ENCODE assay signal across 14 mouse cellular contexts in genomic region chr13:97252469-97252868, GRCm38 (mm10). TPM values are rescaled to one million over a fixed set of nuclear protein-coding genes. Genes with fewer than 3 reads are reported as not detected.
A peak's percentile ranks its signal among the peaks of the same experiment; 100 is the strongest.
DNase-seq lines count a peak whose midpoint lies in the region; ATAC-seq and TF ChIP-seq lines count a peak whose summit lies in the region.
"Had no signal": no experiment of that assay in that cellular context is flagged by ENCODE, and none has a peak within 500 bp of the region (broad histone marks: within the 10 kb centered on the region; RNA-seq: fewer than 3 reads in every experiment).

No protein-coding gene starts in this region.

- H3K9me3 ChIP-seq in liver, postnatal 0 days (ENCODE audit: low read length): no peaks in the 10 kb centered on the region
- no peaks in the 10 kb centered on the region for H3K9me3 ChIP-seq in forebrain, embryonic 15.5 days
- H3K9me3 ChIP-seq in midbrain, embryonic 11.5 days (ENCODE audit: control insufficient read depth, low read length): no peaks in the 10 kb centered on the region
- H3K9me3 ChIP-seq: embryonic facial prominence, embryonic 15.5 days; heart, embryonic 15.5 days had no signal

- no peak for ATAC-seq in liver, postnatal 0 days
- ATAC-seq in forebrain, embryonic 15.5 days (replicated peaks): peak; percentile 51
- peak; percentile 77 for ATAC-seq in midbrain, embryonic 11.5 days (ENCODE audit: low FRiP score)

- no peak for DNase-seq in liver, postnatal 0 days
- no peak for DNase-seq in liver
- DNase-seq in midbrain, embryonic 11.5 days (ENCODE audit: low spot score, missing footprints): peak; percentile 97
- peak; percentile 47 for DNase-seq in retina, embryonic 14.5 days (ENCODE audit: low spot score)
- DNase-seq in heart, adult 18-20 months: no peak
- no peak for DNase-seq in adrenal gland, postnatal 4 days (ENCODE audit: low spot score in 2 of 2)
- no peak for DNase-seq in left cerebral cortex, postnatal 25 days (ENCODE audit: low spot score in 2 of 2)
- DNase-seq: cerebellum, adult 11-12 months; kidney, adult 9 months had no signal

- no peak for TF ChIP-seq EP300 in liver, postnatal 0 days (IDR thresholded peaks at IDR 0.05; ENCODE audit: low read depth)

- H3K27me3 ChIP-seq in liver, postnatal 0 days (ENCODE audit: insufficient read depth, low read length): no peaks in the 10 kb centered on the region
- H3K27me3 ChIP-seq in forebrain, embryonic 15.5 days: no peaks in the 10 kb centered on the region
- H3K27me3 ChIP-seq in midbrain, embryonic 11.5 days (ENCODE audit: control insufficient read depth, insufficient read depth, low read length): no peaks in the 10 kb centered on the region
- H3K27me3 ChIP-seq: embryonic facial prominence, embryonic 15.5 days; heart, embryonic 15.5 days had no signal

- no peak overlapping the region for H3K4me2 ChIP-seq in liver, postnatal 0 days (ENCODE audit: low read depth, low read length)
- no peak overlapping the region for H3K4me2 ChIP-seq in forebrain, embryonic 15.5 days (replicated peaks)
- H3K4me2 ChIP-seq in midbrain, embryonic 11.5 days: no peak overlapping the region
- H3K4me2 ChIP-seq: embryonic facial prominence, embryonic 15.5 days; heart, embryonic 15.5 days; liver, embryonic 11.5 days had no signal

- peaks cover 12% of the 10 kb centered on the region for H3K4me1 ChIP-seq in liver, postnatal 0 days (ENCODE audit: insufficient read depth)
- peaks cover 98% of the 10 kb centered on the region for H3K4me1 ChIP-seq in forebrain, embryonic 15.5 days
- H3K4me1 ChIP-seq in midbrain, embryonic 11.5 days (ENCODE audit: control insufficient read depth, insufficient read depth, low read length): peaks cover 84% of the 10 kb centered on the region

- TF ChIP-seq CTCF in liver, postnatal 0 days (IDR thresholded peaks at IDR 0.05; ENCODE audit: low read depth): no peak

- H3K27ac ChIP-seq in liver, postnatal 0 days (ENCODE audit: low read depth): peak overlapping the region; percentile 59; the same call in 1 of the 2 replicates
- H3K27ac ChIP-seq in forebrain, embryonic 15.5 days (replicated peaks): peak overlapping the region; percentile 92
- H3K27ac ChIP-seq in midbrain, embryonic 11.5 days (ENCODE audit: low read depth, low read length): peak overlapping the region; percentile 76
- H3K27ac ChIP-seq: embryonic facial prominence, embryonic 15.5 days; heart, embryonic 15.5 days had no signal

- no peak overlapping the region for H3K4me3 ChIP-seq in liver, postnatal 0 days (ENCODE audit: low read depth, low read length)
- H3K4me3 ChIP-seq in forebrain, embryonic 15.5 days: no peak overlapping the region
- H3K4me3 ChIP-seq in midbrain, embryonic 11.5 days (ENCODE audit: low read depth, low read length): no peak overlapping the region
- H3K4me3 ChIP-seq: embryonic facial prominence, embryonic 15.5 days; heart, embryonic 15.5 days had no signal

- intact Hi-C loops in left cerebral cortex, postnatal 25 days (cut with DNase I): no loop called here

- H3K9ac ChIP-seq in liver, postnatal 0 days (replicated peaks): no peak overlapping the region
- H3K9ac ChIP-seq in forebrain, embryonic 15.5 days (replicated peaks): no peak overlapping the region
- H3K9ac ChIP-seq in midbrain, embryonic 11.5 days (ENCODE audit: low read length): no peak overlapping the region
- H3K9ac ChIP-seq: embryonic facial prominence, embryonic 15.5 days; heart, embryonic 15.5 days had no signal

- WGBS in liver, postnatal 0 days (ENCODE audit: insufficient replicate concordance): 80% methylated on average over 7 of the region's 7 CpGs
- 5% methylated on average over 7 of the region's 7 CpGs for WGBS in forebrain, embryonic 15.5 days
- 16% methylated on average over 7 of the region's 7 CpGs for WGBS in midbrain, embryonic 11.5 days

- H3K36me3 ChIP-seq in liver, postnatal 0 days (replicated peaks; ENCODE audit: insufficient read depth, low read length): peaks cover 12% of the 10 kb centered on the region
- peaks cover 22% of the 10 kb centered on the region for H3K36me3 ChIP-seq in forebrain, embryonic 15.5 days
- peaks cover 10% of the 10 kb centered on the region for H3K36me3 ChIP-seq in midbrain, embryonic 11.5 days (ENCODE audit: control insufficient read depth, insufficient read depth, low read length)

RNA-seq across cellular contexts. Expression of gene Enc1, which starts 11.6 kb away (rescaled TPM):
- polyA plus RNA-seq in liver, postnatal 0 days (2015; fragmentation: Nextera tagmentation; extraction: Ambion mirVana): 1.7 and 2.6 TPM in 2 replicates
- 82.4 and 103 TPM in 2 replicates for polyA plus RNA-seq in forebrain, embryonic 15.5 days (2015; fragmentation: Nextera tagmentation; extraction: Ambion mirVana)
- 18.4 and 19.8 TPM in 2 replicates for polyA plus RNA-seq in midbrain, embryonic 11.5 days (2014; fragmentation: Nextera tagmentation; extraction: Ambion mirVana)
- 1 to 10 TPM; 7.4 to 8.8 TPM for total RNA-seq in heart, adult 18-20 months (2021)
- 10 to 100 TPM; 12.8 to 12.9 TPM for total RNA-seq in adrenal gland, postnatal 4 days (2021)
- 100 to 1,000 TPM; 573 to 716 TPM for total RNA-seq in left cerebral cortex, postnatal 25 days (2021)
- total RNA-seq: MEL had no signal

RNA-seq across cellular contexts. Expression of gene Hexb, which starts 54.3 kb away (rescaled TPM):
- polyA plus RNA-seq in liver, postnatal 0 days (2015; fragmentation: Nextera tagmentation; extraction: Ambion mirVana): 21.2 and 22.0 TPM in 2 replicates
- polyA plus RNA-seq in forebrain, embryonic 15.5 days (2015; fragmentation: Nextera tagmentation; extraction: Ambion mirVana): 27.5 and 34.8 TPM in 2 replicates
- polyA plus RNA-seq in midbrain, embryonic 11.5 days (2014; fragmentation: Nextera tagmentation; extraction: Ambion mirVana): 25.8 and 26.1 TPM in 2 replicates
- 10 to 100 TPM; 22.3 to 24.2 TPM for total RNA-seq in heart, adult 18-20 months (2021)
- total RNA-seq in adrenal gland, postnatal 4 days (2021): 10 to 100 TPM; 30.8 to 38.7 TPM
- total RNA-seq in left cerebral cortex, postnatal 25 days (2021): 100 to 1,000 TPM; 108 to 122 TPM

Comparison
In these comparisons a context has a peak if more than half of its experiments do, and no peak if none do; other contexts are left out.
1. DNase-seq: peak in midbrain, embryonic 11.5 days (single experiment) and retina, embryonic 14.5 days (single experiment); none in liver, postnatal 0 days (single experiment), liver (single experiment), heart, adult 18-20 months (0 of 2), adrenal gland, postnatal 4 days (0 of 2) and left cerebral cortex, postnatal 25 days (0 of 2).
2. RNA of gene Enc1, which starts 11.6 kb away (total RNA-seq): 573 to 716 TPM in left cerebral cortex, postnatal 25 days; 12.8 to 12.9 TPM in adrenal gland, postnatal 4 days and 7.4 to 8.8 TPM in heart, adult 18-20 months; every median in the first group is over 10 times any median in the second.
3. Peak in every context shown above with its lines, with median percentiles within 50 percentile points of each other: H3K27ac ChIP-seq.